Mouse (Mus musculus) forebrain, embryonic 16.5 days (tissue): ENCODE data around the gene Lactbl1. TPM values are rescaled to one million over a fixed set of nuclear protein-coding genes. Genes with fewer than 3 reads are reported as not detected.

Experiments used
- ATAC-seq: fragments of 200-750 bp; cut with Nextera tagmentation; 2 replicates; pipeline ENCODE4 v1.8.0; 2017; ENCODE audit warnings: mild to moderate bottlenecking, moderate library complexity
- H3K27ac ChIP-seq: fragments of 300-500 bp; sonication (generic); 2 replicates; pipeline ENCODE4 v1.5.1; 2014; ENCODE audit warnings: low read length, control low read depth
- H3K27me3 ChIP-seq: fragments of 300-500 bp; sonication (generic); replicated peaks from 2 replicates; pipeline ENCODE4 v1.6.1; 2014; ENCODE audit warnings: low read length; ENCODE audit not compliant: control insufficient read depth, insufficient read depth
- H3K36me3 ChIP-seq: fragments of 300-500 bp; sonication (generic); 2 replicates; pipeline ENCODE4 v1.6.1; 2014; ENCODE audit not compliant: control insufficient read depth, insufficient read depth
- H3K4me1 ChIP-seq: fragments of 300-500 bp; sonication (generic); replicated peaks from 2 replicates; pipeline ENCODE4 v1.6.1; 2014; ENCODE audit warnings: low read length; ENCODE audit not compliant: control insufficient read depth, insufficient read depth
- H3K4me2 ChIP-seq: fragments of 300-500 bp; sonication (generic); 2 replicates; pipeline ENCODE4 v1.6.1; 2014; ENCODE audit warnings: mild to moderate bottlenecking, low read length, control low read depth
- H3K4me3 ChIP-seq: fragments of 300-500 bp; sonication (generic); replicated peaks from 2 replicates; pipeline ENCODE4 v1.5.1; 2014; ENCODE audit warnings: mild to moderate bottlenecking, low read length, control low read depth
- H3K9ac ChIP-seq: fragments of 300-500 bp; sonication (generic); replicated peaks from 2 replicates; pipeline ENCODE4 v1.6.1; 2014; ENCODE audit warnings: low read depth, low read length, control low read depth
- H3K9me3 ChIP-seq: fragments of 300-500 bp; sonication (generic); 2 replicates; pipeline ENCODE4 v1.6.1; 2016; ENCODE audit warnings: low read length; ENCODE audit not compliant: control insufficient read depth
- WGBS: fragments of 180-500 bp; shearing (Covaris S2); extraction: QIAGEN DNeasy Blood & Tissue Kit; methylation state at CpG from one replicate; pipeline ENCODE4 v1.1.7; 2014; 5-methylcytosine and 5-hydroxymethylcytosine counted together
- polyA plus RNA-seq: library from polyadenylated mRNA; unstranded; fragments of >200 nt; fragmentation: Nextera tagmentation; extraction: Ambion mirVana; gene quantifications from 2 replicates; pipeline ENCODE4 v1.2.1, GENCODE M21; 2015

The Lactbl1 gene
- polyA plus RNA-seq: 0.06 TPM in 1 of 2 replicates, not detected in the other

DNA sequence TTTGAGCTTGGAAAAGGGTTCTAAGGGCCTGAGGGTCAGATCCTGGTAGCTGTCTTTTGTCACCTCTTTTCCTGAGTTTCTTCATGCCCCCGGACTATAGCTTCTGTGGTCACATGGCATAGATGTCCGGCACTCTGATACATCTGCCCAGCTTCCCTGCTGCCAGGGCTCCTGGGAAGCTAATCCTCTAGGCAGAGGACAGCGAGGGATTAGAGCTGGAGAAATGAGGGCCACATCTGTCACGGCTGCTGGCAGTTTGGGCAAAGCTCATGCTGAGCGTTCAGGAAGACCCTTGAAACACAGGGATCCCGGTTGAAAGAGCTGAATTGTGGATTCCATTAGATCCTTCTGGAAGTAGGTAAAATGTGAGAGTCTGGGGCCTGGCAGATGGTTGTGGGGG is at the start of gene Lactbl1:
Gene Lactbl1 (plus strand): TSS at position 234 of the 400 bp plus-strand sequence.
- Histone ChIP-seq H3K9ac (peak within 1 kb of the TSS; percentile 10; the same call in 1 of the 2 replicates), H3K36me3 (no peaks in the 10 kb centered on the region), H3K4me3 (no peak within 1 kb of the TSS), H3K27me3 (no peaks in the 10 kb centered on the region), H3K4me1 (no peaks in the 10 kb centered on the region), H3K9me3 (no peaks in the 10 kb centered on the region), H3K27ac (no peak within 1 kb of the TSS), H3K4me2 (no peak within 1 kb of the TSS)
- ATAC-seq: no peak
- WGBS: 27% methylated on average over 6 of the region's 6 CpGs

DNA sequence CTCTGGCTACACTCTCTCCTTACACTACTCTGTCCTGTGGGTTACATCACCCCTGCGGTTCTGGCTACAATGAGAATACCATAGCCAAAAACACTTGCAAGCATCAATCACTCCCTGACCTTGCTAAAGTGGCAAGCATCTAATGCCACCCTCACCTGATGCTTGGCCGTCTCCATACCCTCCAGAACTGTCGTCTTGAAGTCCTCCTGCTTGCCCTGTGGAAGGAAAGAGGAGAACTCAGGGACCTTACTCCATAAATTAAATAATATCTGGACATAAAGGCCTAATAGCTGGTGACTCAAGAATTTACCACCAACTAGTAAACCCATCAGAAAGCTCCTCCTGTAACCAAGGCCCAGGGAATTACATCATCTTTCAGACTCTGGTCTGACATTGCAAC is 40.5 kb upstream of the Lactbl1 start:
- ATAC-seq: no peak
- Histone ChIP-seq H3K9me3 (no peaks in the 10 kb centered on the region), H3K4me1 (peaks cover 4% of the 10 kb centered on the region), H3K9ac (no peak overlapping the region), H3K27me3 (no peaks in the 10 kb centered on the region), H3K27ac (no peak overlapping the region), H3K4me2 (no peak overlapping the region), H3K4me3 (no peak overlapping the region), H3K36me3 (no peaks in the 10 kb centered on the region)
- 94% methylated on average over 3 of the region's 3 CpGs for WGBS

DNA sequence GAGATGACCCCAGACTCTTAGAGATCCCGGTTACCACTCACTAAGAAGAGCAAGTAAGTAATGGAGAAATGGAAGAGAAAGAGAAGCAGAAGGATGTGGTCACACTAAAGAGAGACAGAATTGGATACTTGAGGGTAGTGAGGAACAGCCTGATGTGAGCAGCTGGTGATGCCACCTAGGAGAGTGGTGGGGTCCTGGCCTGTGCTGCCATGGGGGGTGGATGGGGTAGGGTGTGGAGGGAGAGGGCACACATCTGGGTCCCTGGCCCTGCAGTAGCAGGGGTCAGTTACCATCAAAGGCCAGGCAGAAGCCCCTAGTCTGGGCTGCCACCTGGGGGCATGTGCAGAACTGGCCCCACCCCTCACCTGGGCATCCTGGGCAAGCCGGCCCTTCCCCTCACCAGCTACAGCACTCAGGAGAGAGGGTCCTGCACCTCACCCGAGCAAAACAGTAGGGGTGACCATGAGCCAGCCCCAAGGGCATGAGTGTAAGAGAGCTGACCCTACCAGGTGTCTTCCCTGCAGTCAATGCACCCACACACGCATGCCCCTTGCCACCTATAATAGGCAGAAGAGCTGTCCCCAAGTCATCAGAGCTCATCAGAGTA is 35.1 kb upstream of the Lactbl1 start:
- ATAC-seq: no peak
- H3K9ac ChIP-seq: no peak overlapping the region
- no peaks in the 10 kb centered on the region for H3K27me3 ChIP-seq
- no peaks in the 10 kb centered on the region for H3K9me3 ChIP-seq
- H3K4me3 ChIP-seq: no peak overlapping the region
- H3K4me1 ChIP-seq: peaks cover 10% of the 10 kb centered on the region
- no peak overlapping the region for H3K4me2 ChIP-seq
- no peak overlapping the region for H3K27ac ChIP-seq
- 75% methylated on average over 4 of the region's 4 CpGs for WGBS
- H3K36me3 ChIP-seq: no peaks in the 10 kb centered on the region

DNA sequence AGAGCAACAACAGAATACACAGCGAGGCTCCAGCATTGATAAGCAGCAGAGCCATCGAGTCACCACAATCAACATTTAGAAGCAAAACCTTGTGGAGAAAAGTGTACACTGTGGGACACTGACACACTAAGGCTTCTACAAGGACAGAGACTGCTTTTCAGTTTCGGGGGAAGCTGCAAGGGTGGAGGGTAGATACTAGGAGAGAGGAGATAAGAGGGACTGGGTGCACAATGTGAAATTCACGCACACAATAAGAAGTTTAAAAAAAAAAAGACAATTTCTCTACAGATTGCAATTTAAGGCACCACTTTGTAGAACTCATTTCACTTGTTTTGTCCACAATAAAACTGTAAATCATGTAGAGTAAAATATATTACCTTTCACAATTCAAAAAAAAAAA is 34.4 kb upstream of the Lactbl1 start:
- no peak for ATAC-seq
- WGBS: 93% methylated on average over 4 of the region's 4 CpGs
- Histone ChIP-seq H3K36me3 (0 out of 2 replicates have a peak, but pooled peaks cover 3% of the 10 kb centered on the region), H3K4me2 (no peak overlapping the region), H3K9me3 (no peaks in the 10 kb centered on the region), H3K4me1 (peaks cover 10% of the 10 kb centered on the region), H3K9ac (no peak overlapping the region), H3K4me3 (no peak overlapping the region), H3K27me3 (no peaks in the 10 kb centered on the region), H3K27ac (no peak overlapping the region)

DNA sequence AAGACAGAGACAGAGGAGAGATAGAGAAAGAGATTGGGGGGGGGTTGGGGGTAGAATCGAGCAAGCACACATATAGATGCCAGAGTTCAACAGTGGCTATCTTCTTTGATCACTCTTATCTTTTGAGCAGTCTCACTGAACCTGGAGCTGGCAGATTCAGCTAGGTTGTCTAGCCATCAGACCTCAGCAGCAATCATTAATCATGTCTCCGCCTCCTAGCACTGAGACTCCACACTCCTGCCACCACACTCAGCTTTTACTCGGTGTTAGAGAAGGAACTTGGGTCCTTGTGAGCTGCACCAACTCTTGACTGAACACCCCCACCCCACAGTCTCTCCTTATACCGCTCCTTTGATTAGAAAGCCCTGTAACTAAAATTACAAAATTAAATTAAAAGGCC is 30.3 kb upstream of the Lactbl1 start:
- H3K4me3 ChIP-seq: no peak overlapping the region
- H3K9ac ChIP-seq: no peak overlapping the region
- no peaks in the 10 kb centered on the region for H3K27me3 ChIP-seq
- no peaks in the 10 kb centered on the region for H3K9me3 ChIP-seq
- no peak for ATAC-seq
- peaks cover 14% of the 10 kb centered on the region for H3K4me1 ChIP-seq
- H3K4me2 ChIP-seq: no peak overlapping the region
- H3K27ac ChIP-seq: no peak overlapping the region
- 0 out of 2 replicates have a peak, but pooled peaks cover 3% of the 10 kb centered on the region for H3K36me3 ChIP-seq
- 80% methylated on average over 4 of the region's 4 CpGs for WGBS

DNA sequence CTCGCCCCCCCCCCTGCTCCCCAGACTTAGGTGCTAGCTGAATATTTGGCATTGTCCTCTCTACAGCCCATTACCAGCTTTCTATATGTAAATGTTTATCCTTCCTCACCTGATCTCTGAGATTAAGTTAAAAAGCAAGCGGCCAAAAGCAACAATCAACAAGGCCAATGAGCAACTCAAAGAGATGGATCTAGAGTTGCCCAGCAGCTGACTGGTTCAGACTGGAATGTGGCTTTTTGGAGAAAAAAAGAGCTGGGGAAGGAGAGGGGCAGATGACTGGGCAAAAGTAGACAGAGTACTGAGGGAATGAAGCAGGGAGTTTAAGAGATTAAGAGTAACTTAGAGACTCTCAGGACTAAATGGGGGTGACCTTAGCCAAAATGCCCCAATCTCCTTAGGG is 28.4 kb upstream of the Lactbl1 start:
- Histone ChIP-seq H3K9me3 (no peaks in the 10 kb centered on the region), H3K4me1 (peaks cover 20% of the 10 kb centered on the region), H3K27ac (no peak overlapping the region), H3K27me3 (no peaks in the 10 kb centered on the region), H3K9ac (no peak overlapping the region), H3K4me3 (no peak overlapping the region), H3K36me3 (0 out of 2 replicates have a peak, but pooled peaks cover 3% of the 10 kb centered on the region), H3K4me2 (no peak overlapping the region)
- ATAC-seq: no peak
- WGBS: 92% methylated on average over 2 of the region's 2 CpGs

DNA sequence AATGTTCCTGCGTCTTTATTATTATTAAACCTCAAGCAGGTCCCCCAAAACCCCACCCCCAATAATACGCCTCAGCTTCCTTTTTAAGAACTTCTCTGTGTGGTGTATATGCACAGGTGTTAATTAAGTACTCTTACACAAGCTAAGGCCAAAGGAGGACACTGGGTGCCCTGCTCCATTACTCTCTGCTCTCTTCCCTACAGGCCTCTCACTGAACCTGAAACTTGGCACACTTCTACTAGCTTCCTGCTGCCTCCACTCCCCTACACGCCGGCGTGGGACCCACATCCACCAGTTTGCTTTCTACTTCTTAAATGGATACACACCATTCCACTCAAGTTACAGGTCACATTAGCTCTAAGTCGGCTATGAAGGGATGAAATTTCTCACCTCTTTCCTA is 27.2 kb upstream of the Lactbl1 start:
- no peak overlapping the region for H3K9ac ChIP-seq
- ATAC-seq: no peak
- H3K9me3 ChIP-seq: no peaks in the 10 kb centered on the region
- 0 out of 2 replicates have a peak, but pooled peaks cover 3% of the 10 kb centered on the region for H3K36me3 ChIP-seq
- WGBS: 86% methylated on average over 6 of the region's 6 CpGs
- H3K27me3 ChIP-seq: no peaks in the 10 kb centered on the region
- no peak overlapping the region for H3K4me2 ChIP-seq
- H3K4me1 ChIP-seq: peaks cover 22% of the 10 kb centered on the region
- H3K4me3 ChIP-seq: no peak overlapping the region
- H3K27ac ChIP-seq: no peak overlapping the region

DNA sequence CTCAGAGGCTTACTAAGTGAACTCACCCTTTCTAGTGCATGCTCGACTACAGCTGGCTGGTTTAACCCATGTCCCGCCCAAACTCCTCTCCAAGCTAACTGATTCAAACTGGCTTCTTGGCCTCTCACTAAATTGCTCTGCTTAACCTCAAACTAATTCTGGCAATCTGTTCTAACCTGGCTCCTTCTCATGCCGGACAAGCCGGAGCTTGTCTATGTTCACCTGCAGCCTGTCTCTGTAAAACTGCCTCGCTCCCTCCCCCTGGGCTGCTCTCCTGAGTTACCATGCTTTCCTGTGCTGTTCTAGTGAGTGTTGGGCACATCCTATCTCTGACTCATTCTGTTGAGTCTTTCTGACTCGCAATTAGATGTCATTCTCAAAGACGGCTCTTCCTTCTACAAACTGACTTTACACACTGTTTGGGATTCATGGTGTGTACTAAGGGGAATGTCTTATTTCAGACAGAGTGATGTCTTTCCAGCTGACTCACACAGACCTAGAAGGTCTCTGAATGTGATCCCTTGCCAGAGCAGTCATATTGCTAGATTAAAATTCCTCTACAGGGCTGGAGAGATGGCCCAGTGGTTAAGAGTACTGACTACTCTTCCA is 24.0 kb upstream of the Lactbl1 start:
- no peak overlapping the region for H3K9ac ChIP-seq
- no peaks in the 10 kb centered on the region for H3K27me3 ChIP-seq
- H3K36me3 ChIP-seq: no peaks in the 10 kb centered on the region
- H3K4me2 ChIP-seq: no peak overlapping the region
- H3K9me3 ChIP-seq: no peaks in the 10 kb centered on the region
- H3K4me1 ChIP-seq: peaks cover 32% of the 10 kb centered on the region
- H3K27ac ChIP-seq: no peak overlapping the region
- no peak for ATAC-seq
- no peak overlapping the region for H3K4me3 ChIP-seq
- WGBS: 91% methylated on average over 7 of the region's 7 CpGs

DNA sequence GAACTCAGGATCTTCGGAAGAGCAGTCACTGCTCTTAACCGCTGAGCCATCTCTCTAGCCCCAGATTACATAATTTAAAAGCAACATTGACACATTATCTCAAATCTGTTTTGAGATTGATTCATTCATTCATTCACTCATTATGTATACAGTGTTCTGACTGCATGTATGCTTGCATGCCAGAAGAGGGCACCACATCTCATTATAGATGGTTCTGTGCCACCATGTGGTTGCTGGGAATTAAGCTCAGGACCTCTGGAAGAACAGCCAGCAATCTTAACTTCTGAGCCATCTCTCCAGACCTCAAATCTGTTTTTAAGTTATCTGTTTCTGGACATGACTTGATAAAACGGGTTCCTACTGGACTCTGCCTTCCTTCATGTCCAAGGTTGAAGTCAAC is 22.6 kb upstream of the Lactbl1 start:
- no peak overlapping the region for H3K9ac ChIP-seq
- H3K4me1 ChIP-seq: peaks cover 22% of the 10 kb centered on the region
- no peak overlapping the region; the same call in 1 of the 2 replicates for H3K4me2 ChIP-seq
- no peaks in the 10 kb centered on the region for H3K36me3 ChIP-seq
- no peak overlapping the region for H3K4me3 ChIP-seq
- H3K27me3 ChIP-seq: no peaks in the 10 kb centered on the region
- no peak for ATAC-seq
- H3K9me3 ChIP-seq: no peaks in the 10 kb centered on the region
- 87% methylated on average over 3 of the region's 3 CpGs for WGBS
- H3K27ac ChIP-seq: no peak overlapping the region
